Mouse (Mus musculus): ENCODE data around the gene Gpr132. TPM values are rescaled to one million over a fixed set of nuclear protein-coding genes. Genes with fewer than 3 reads are reported as not detected.
"Not testable (repeated sequence)": the region's sequence is repeated elsewhere in the genome, so short reads cannot be mapped to it uniquely, and the experiment has no call there.

Gpr132 gene
- polyA plus RNA-seq, 1 experiment from 2014 or later = not detected

DNA sequence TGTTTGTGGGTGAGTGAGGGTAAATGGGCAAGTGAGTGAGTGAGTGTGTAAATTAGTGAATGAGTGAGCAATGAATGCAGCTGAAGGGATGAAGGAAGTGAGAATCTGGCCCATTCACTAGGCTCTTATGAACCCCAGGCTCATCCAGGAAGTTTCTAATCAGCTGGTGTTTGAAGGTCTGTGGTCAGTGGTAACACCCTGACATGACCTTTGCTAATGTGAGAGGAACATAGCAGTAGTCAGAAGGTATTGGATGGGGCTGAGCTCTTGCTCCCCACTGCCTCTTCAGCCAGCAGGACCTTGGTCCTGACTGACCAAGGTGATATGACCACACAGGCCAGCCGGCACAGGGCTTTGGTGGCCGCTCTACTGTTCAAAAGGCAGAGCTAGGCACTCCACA is 20.1 kb downstream of the Gpr132 start:
- no peak for ATAC-seq (ENCODE audit: low FRiP score, low read depth)
- H3K4me1 ChIP-seq = no peaks in the 10 kb centered on the region
- 94% methylated on average over 2 of the region's 2 CpGs for WGBS
- no peaks in the 10 kb centered on the region for H3K9me3 ChIP-seq
- H3K27me3 ChIP-seq = no peaks in the 10 kb centered on the region; the same call in 1 of the 2 replicates
- H3K4me2 ChIP-seq (replicated peaks) = no peak overlapping the region
- no peak overlapping the region for H3K27ac ChIP-seq (replicated peaks)
- no peaks in the 10 kb centered on the region for H3K36me3 ChIP-seq
- no peak overlapping the region for H3K9ac ChIP-seq (replicated peaks)
- no peak overlapping the region for H3K4me3 ChIP-seq

GRCm38 (mm10) chr12:112843803-112844202 is 24.2 kb downstream of the Gpr132 start:
- Histone ChIP-seq H3K4me3 (no peak overlapping the region), H3K36me3 (no peaks in the 10 kb centered on the region), H3K27ac (replicated peaks) (no peak overlapping the region), H3K4me1 (no peaks in the 10 kb centered on the region), H3K9me3 (no peaks in the 10 kb centered on the region), H3K9ac (replicated peaks) (no peak overlapping the region), H3K4me2 (replicated peaks) (no peak overlapping the region), H3K27me3 (no peaks in the 10 kb centered on the region)
- 25% methylated on average over 3 of the region's 3 CpGs for WGBS
- peak; percentile 69; the same call in 1 of the 2 replicates for ATAC-seq (ENCODE audit: low FRiP score, low read depth)

GRCm38 (mm10) chr12:112842128-112842527 is 25.9 kb downstream of the Gpr132 start:
- not testable (repeated sequence) for H3K9me3 ChIP-seq; ATAC-seq (ENCODE audit: low FRiP score, low read depth)

DNA sequence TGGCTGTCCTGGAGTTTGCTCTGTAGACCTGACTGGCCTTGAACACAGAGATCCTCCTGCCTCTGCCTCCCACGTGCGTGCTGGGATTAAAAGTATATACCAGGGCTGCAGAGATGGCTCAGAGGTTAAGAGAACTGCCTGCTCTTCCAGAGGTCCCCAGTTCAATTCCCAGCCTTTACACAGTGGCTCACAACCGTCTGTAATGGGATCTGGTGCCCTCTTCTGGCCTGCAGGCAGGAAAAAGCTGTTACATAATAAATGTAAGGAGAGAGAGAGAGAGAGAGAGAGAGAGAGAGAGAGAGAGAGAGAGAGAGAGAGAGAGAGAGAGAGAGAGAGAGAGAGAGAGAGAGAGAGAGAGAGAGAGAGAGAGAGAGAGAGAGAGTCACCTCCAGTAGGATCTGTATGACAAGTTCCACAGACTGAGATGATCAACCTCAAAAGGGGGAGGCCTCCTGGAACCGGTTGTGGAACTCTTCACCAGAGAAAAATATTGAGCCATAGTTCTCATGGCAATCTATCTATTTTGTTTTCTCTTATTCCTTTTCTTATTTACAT is 26.6 kb downstream of the Gpr132 start:
- WGBS = 66% methylated on average over 4 of the region's 4 CpGs
- H3K9ac ChIP-seq (replicated peaks) = not testable (repeated sequence)

More at GRCm38 (mm10) chr12:112842128-112842527, 25.9 kb downstream of the Gpr132 start:
- not testable (repeated sequence) for H3K36me3 ChIP-seq; H3K4me3 ChIP-seq; H3K9ac ChIP-seq (replicated peaks); H3K27me3 ChIP-seq; H3K27ac ChIP-seq (replicated peaks); H3K4me1 ChIP-seq; H3K4me2 ChIP-seq (replicated peaks)
- 85% methylated on average over 2 of the region's 2 CpGs for WGBS

DNA sequence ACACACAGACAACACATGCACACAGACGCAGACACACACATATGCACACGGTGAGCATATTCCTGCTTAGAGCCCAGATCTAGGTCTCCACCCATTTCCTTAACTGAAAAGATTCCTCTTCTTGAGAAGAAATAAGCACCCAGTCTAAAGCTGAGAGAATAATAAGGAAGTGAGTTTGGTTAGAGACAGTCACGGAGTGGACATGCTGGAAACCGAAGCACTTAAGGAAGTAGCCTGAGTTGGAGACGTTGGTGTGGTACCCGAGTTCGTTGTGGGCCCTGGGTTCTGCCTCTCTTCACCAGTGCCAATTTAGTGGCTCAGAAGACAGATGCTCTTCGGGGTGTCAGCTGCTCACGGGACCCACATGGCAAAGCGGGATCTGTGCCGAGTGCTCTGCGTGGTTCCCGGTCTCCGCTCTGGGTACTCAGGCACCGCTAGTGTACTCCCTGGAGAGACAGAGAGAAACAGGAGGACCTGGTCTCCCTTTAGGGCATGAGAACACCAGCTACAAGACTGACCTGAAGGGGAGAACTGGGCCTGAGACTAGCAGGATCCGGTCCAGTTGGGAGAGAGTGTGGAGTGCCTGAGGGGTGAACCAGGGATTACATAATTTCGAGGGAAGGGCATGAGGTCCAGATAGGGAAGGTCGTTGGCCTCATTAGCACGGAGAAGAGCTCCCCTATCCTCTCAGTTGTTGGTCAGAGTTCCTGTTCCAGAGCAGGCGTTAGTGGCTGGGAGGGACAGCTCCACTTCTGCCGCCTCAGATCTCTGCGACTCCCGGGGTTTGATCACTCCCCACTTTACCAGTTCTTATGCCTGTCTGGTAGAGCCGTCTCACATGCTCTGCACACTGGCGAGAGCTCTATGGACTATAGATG is 27.6 kb downstream of the Gpr132 start:
- Histone ChIP-seq H3K9me3 (no peaks in the 10 kb centered on the region), H3K4me3 (no peak overlapping the region), H3K27ac (replicated peaks) (no peak overlapping the region), H3K4me1 (no peaks in the 10 kb centered on the region), H3K27me3 (no peaks in the 10 kb centered on the region), H3K4me2 (replicated peaks) (no peak overlapping the region), H3K9ac (replicated peaks) (no peak overlapping the region), H3K36me3 (no peaks in the 10 kb centered on the region)
- WGBS = 84% methylated on average over 25 of the region's 25 CpGs
- no peak for ATAC-seq (ENCODE audit: low FRiP score, low read depth)

More for the DNA sequence above, 26.6 kb downstream of the Gpr132 start:
- not testable (repeated sequence) for H3K27me3 ChIP-seq; H3K4me3 ChIP-seq; H3K36me3 ChIP-seq; H3K4me1 ChIP-seq; H3K9me3 ChIP-seq; H3K27ac ChIP-seq (replicated peaks); ATAC-seq (ENCODE audit: low FRiP score, low read depth); H3K4me2 ChIP-seq (replicated peaks)

DNA sequence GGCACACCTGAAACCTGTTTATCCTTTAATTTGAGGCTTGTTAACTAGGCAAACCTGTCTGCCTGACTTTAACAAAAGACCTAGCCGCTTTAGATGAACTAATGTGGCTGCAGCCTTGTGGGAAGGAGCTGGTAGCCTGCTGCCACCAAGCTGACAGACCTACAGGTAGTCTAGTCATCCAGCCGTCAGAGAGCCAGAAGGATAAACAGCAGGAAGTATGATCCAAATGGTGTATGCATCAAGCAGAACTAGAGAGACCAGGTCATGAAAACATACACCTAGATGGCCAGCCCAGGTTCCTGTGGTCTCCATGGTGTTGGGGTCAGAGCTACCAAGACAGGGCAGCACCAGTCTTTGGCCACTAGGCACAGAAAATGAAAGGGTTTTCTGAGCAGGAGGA is 33.0 kb downstream of the Gpr132 start:
- WGBS = 76% methylated on average over 2 of the region's 2 CpGs
- no peak for ATAC-seq (ENCODE audit: low FRiP score, low read depth)
- H3K27me3 ChIP-seq = no peaks in the 10 kb centered on the region
- H3K36me3 ChIP-seq = peaks cover 16% of the 10 kb centered on the region
- H3K27ac ChIP-seq (replicated peaks) = no peak overlapping the region
- H3K9ac ChIP-seq (replicated peaks) = no peak overlapping the region
- H3K4me2 ChIP-seq (replicated peaks) = no peak overlapping the region
- no peaks in the 10 kb centered on the region for H3K9me3 ChIP-seq
- H3K4me1 ChIP-seq = peaks cover 10% of the 10 kb centered on the region
- H3K4me3 ChIP-seq = no peak overlapping the region

GRCm38 (mm10) chr12:112833527-112833926 is 34.5 kb downstream of the Gpr132 start:
- Histone ChIP-seq H3K27me3 (no peaks in the 10 kb centered on the region), H3K36me3 (peaks cover 16% of the 10 kb centered on the region), H3K9ac (replicated peaks) (no peak overlapping the region), H3K4me2 (replicated peaks) (no peak overlapping the region), H3K9me3 (no peaks in the 10 kb centered on the region), H3K4me1 (peaks cover 10% of the 10 kb centered on the region), H3K27ac (replicated peaks) (no peak overlapping the region), H3K4me3 (no peak overlapping the region)
- ATAC-seq (ENCODE audit: low FRiP score, low read depth) = no peak
- WGBS = 90% methylated on average over 6 of the region's 6 CpGs

DNA sequence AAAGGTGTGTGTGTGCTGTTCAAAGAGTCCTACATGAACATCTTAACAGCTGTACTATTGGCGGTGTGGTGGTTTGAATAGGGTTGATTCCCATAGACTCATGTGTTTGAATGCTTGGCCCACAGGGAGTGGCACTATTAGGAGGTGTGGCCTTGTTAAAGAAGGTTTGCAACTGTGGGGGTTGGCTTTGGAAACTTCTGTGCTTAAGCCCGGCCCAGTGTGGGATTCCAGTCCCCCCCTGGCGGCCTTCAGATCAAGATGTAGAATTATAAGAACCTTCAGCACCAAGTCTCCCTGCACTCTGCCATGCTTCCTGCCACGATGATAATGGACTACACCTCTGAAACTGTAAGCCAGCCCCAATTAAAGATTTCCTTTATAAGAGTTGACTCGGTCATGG is 35.6 kb downstream of the Gpr132 start:
- peaks cover 21% of the 10 kb centered on the region for H3K36me3 ChIP-seq
- H3K4me1 ChIP-seq = peaks cover 19% of the 10 kb centered on the region
- H3K9ac ChIP-seq (replicated peaks) = no peak overlapping the region
- H3K4me3 ChIP-seq = no peak overlapping the region
- no peaks in the 10 kb centered on the region for H3K27me3 ChIP-seq
- WGBS = 94% methylated on average over 5 of the region's 5 CpGs
- no peaks in the 10 kb centered on the region for H3K9me3 ChIP-seq
- no peak overlapping the region for H3K4me2 ChIP-seq (replicated peaks)
- ATAC-seq (ENCODE audit: low FRiP score, low read depth) = no peak
- H3K27ac ChIP-seq (replicated peaks) = no peak overlapping the region

GRCm38 (mm10) chr12:112830570-112830969 is 37.5 kb downstream of the Gpr132 start:
- Histone ChIP-seq H3K9ac (replicated peaks) (peak overlapping the region; percentile 74), H3K4me2 (replicated peaks) (peak overlapping the region; percentile 59), H3K4me1 (peaks cover 38% of the 10 kb centered on the region), H3K36me3 (peaks cover 37% of the 10 kb centered on the region), H3K27me3 (no peaks in the 10 kb centered on the region), H3K27ac (replicated peaks) (no peak overlapping the region), H3K9me3 (no peaks in the 10 kb centered on the region), H3K4me3 (peak overlapping the region; percentile 99)
- WGBS = 90% methylated on average over 3 of the region's 3 CpGs
- ATAC-seq (ENCODE audit: low FRiP score, low read depth) = no peak

- H3K9ac ChIP-seq (replicated peaks) = peak overlapping the region; percentile 74
- no peak for ATAC-seq (ENCODE audit: low FRiP score, low read depth)
- peak overlapping the region; percentile 99 for H3K4me3 ChIP-seq
- H3K27me3 ChIP-seq = no peaks in the 10 kb centered on the region
- peak overlapping the region; percentile 93 for H3K27ac ChIP-seq (replicated peaks)
- peaks cover 41% of the 10 kb centered on the region for H3K36me3 ChIP-seq
- 30% methylated on average over 2 of the region's 2 CpGs for WGBS
- peaks cover 41% of the 10 kb centered on the region for H3K4me1 ChIP-seq
- peak overlapping the region; percentile 59 for H3K4me2 ChIP-seq (replicated peaks)
- H3K9me3 ChIP-seq = no peaks in the 10 kb centered on the region
These were observed 37.9 kb downstream of the Gpr132 start for GRCm38 (mm10) chr12:112830141-112830540.

- Histone ChIP-seq H3K9ac (replicated peaks) (peak within 1 kb of the TSS; percentile 99), H3K4me1 (peaks cover 44% of the 10 kb centered on the region), H3K27me3 (no peaks in the 10 kb centered on the region), H3K27ac (replicated peaks) (peak within 1 kb of the TSS; percentile 93), H3K9me3 (no peaks in the 10 kb centered on the region), H3K36me3 (peaks cover 44% of the 10 kb centered on the region), H3K4me3 (peak within 1 kb of the TSS; percentile 99), H3K4me2 (replicated peaks) (peak within 1 kb of the TSS; percentile 69)
- peak; percentile 97 for ATAC-seq (ENCODE audit: low FRiP score, low read depth)
- under 1% methylated on average over 68 of the region's 72 CpGs for WGBS
These were observed 38.7 kb downstream of the Gpr132 start, which contains the start of gene Cdca4 for GRCm38 (mm10) chr12:112829244-112829864. Gene Cdca4, minus strand, starts transcription at chr12:112829423.

Data from midbrain, embryonic 12.5 days (tissue).